In genomic region chr2:126151855-126152571, GRCm38 (mm10) we compare ENCODE assay signal across 7 mouse cellular contexts. TPM values are rescaled to one million over a fixed set of nuclear protein-coding genes. Genes with fewer than 3 reads are reported as not detected.
A peak's percentile ranks its signal among the peaks of the same experiment; 100 is the strongest.
DNase-seq lines count a peak whose midpoint lies in the region; ATAC-seq and TF ChIP-seq lines count a peak whose summit lies in the region.

Fam227b (minus strand) TSS chr2:126152004.
Dtwd1 (plus strand) TSS chr2:126152141.

- peak; percentile 79 for TF ChIP-seq POLR2A in small intestine, adult 2 months (IDR thresholded peaks at IDR 0.05; ENCODE audit: low read depth, low read length)

- H3K27me3 ChIP-seq in embryonic facial prominence, embryonic 10.5 days (replicated peaks; ENCODE audit: low read depth, poor library complexity, severe bottlenecking) = no peaks in the 10 kb centered on the region
- H3K27me3 ChIP-seq in intestine, postnatal 0 days (replicated peaks; ENCODE audit: control insufficient read depth, insufficient read depth, low read length) = no peaks in the 10 kb centered on the region
- H3K27me3 ChIP-seq in midbrain, embryonic 12.5 days = 0 out of 2 replicates have a peak, but pooled peaks cover 3% of the 10 kb centered on the region
- no peaks in the 10 kb centered on the region for H3K27me3 ChIP-seq in small intestine, adult 2 months (ENCODE audit: control insufficient read depth, insufficient read depth, low read length)

- H3K4me3 ChIP-seq in embryonic facial prominence, embryonic 10.5 days = peak within 1 kb of the TSS; percentile 84
- H3K4me3 ChIP-seq in intestine, postnatal 0 days (ENCODE audit: low read depth, low read length) = peak within 1 kb of the TSS; percentile 77
- peak within 1 kb of the TSS; percentile 73 for H3K4me3 ChIP-seq in midbrain, embryonic 12.5 days
- H3K4me3 ChIP-seq in small intestine, adult 2 months (ENCODE audit: low read depth, low read length) = peak within 1 kb of the TSS; percentile 95

- peak within 1 kb of the TSS; percentile 98 for H3K27ac ChIP-seq in embryonic facial prominence, embryonic 10.5 days (replicated peaks)
- peak within 1 kb of the TSS; percentile 82 for H3K27ac ChIP-seq in intestine, postnatal 0 days (ENCODE audit: low read depth, low read length)
- H3K27ac ChIP-seq in midbrain, embryonic 12.5 days (replicated peaks) = peak within 1 kb of the TSS; percentile 88
- H3K27ac ChIP-seq in small intestine, adult 2 months (ENCODE audit: insufficient read depth, low read depth, low read length) = peak within 1 kb of the TSS; percentile 53

- whole genome bisulfite sequencing in embryonic facial prominence, embryonic 10.5 days = under 1% methylated on average over 57 of the region's 57 CpGs
- under 1% methylated on average over 57 of the region's 57 CpGs for WGBS in intestine, postnatal 0 days
- under 1% methylated on average over 57 of the region's 57 CpGs for WGBS in midbrain, embryonic 12.5 days
- WGBS in small intestine, adult 2 months = under 1% methylated on average over 57 of the region's 57 CpGs

- peak; percentile 99 for DNase-seq in adrenal gland, postnatal 10 days
- DNase-seq in embryonic facial prominence, embryonic 10.5 days (ENCODE audit: low spot score) = peak; percentile 98
- peak; percentile 68 for DNase-seq in gonadal fat pad, adult 2 months (ENCODE audit: low read depth)
- peak; percentile 98 for DNase-seq in left cerebral cortex, postnatal 4 days

- peak within 1 kb of the TSS; percentile 71 for H3K4me2 ChIP-seq in intestine, postnatal 0 days (replicated peaks; ENCODE audit: low read depth)
- H3K4me2 ChIP-seq in midbrain, embryonic 12.5 days (replicated peaks) = peak within 1 kb of the TSS; percentile 64

- intact Hi-C loops in left cerebral cortex, postnatal 4 days (cut with DNase I) = no loop called here

- H3K9ac ChIP-seq in intestine, postnatal 0 days (ENCODE audit: low read depth, low read length) = peak within 1 kb of the TSS; percentile 73
- peak within 1 kb of the TSS; percentile 81 for H3K9ac ChIP-seq in midbrain, embryonic 12.5 days (replicated peaks)

- no peaks in the 10 kb centered on the region for H3K9me3 ChIP-seq in embryonic facial prominence, embryonic 10.5 days
- no peaks in the 10 kb centered on the region for H3K9me3 ChIP-seq in intestine, postnatal 0 days (ENCODE audit: control insufficient read depth)
- H3K9me3 ChIP-seq in midbrain, embryonic 12.5 days = no peaks in the 10 kb centered on the region

- peak; percentile 99 for ATAC-seq in intestine, postnatal 0 days
- ATAC-seq in midbrain, embryonic 12.5 days (ENCODE audit: low FRiP score, low read depth) = peak; percentile 99

- TF ChIP-seq CTCF in intestine, postnatal 0 days (IDR thresholded peaks at IDR 0.05; ENCODE audit: low read depth) = no peak
- TF ChIP-seq CTCF in small intestine, adult 2 months (IDR thresholded peaks at IDR 0.05; ENCODE audit: extremely low read depth, insufficient read length, insufficient replicate concordance, low read depth, low read length) = no peak

- H3K4me1 ChIP-seq in embryonic facial prominence, embryonic 10.5 days = 0 out of 2 replicates have a peak, but pooled peaks cover 3% of the 10 kb centered on the region
- no peaks in the 10 kb centered on the region for H3K4me1 ChIP-seq in intestine, postnatal 0 days (replicated peaks; ENCODE audit: control insufficient read depth, insufficient read depth, low read length)
- H3K4me1 ChIP-seq in midbrain, embryonic 12.5 days = 0 out of 2 replicates have a peak, but pooled peaks cover 6% of the 10 kb centered on the region
- H3K4me1 ChIP-seq in small intestine, adult 2 months (ENCODE audit: control insufficient read depth, insufficient read depth, insufficient read length, low read length) = no peaks in the 10 kb centered on the region

- H3K36me3 ChIP-seq in embryonic facial prominence, embryonic 10.5 days (replicated peaks) = peaks cover 19% of the 10 kb centered on the region
- H3K36me3 ChIP-seq in intestine, postnatal 0 days (ENCODE audit: control insufficient read depth, insufficient read depth) = no peaks in the 10 kb centered on the region
- no peaks in the 10 kb centered on the region for H3K36me3 ChIP-seq in midbrain, embryonic 12.5 days
- H3K36me3 ChIP-seq in small intestine, adult 2 months (ENCODE audit: control insufficient read depth, insufficient read depth, low read length) = 0 out of 2 replicates have a peak, but pooled peaks cover 2% of the 10 kb centered on the region

RNA-seq across cellular contexts. Expression of gene Fam227b, which starts in this region (rescaled TPM):
- total RNA-seq in adrenal gland, postnatal 10 days (2021) = not detected
- not detected in 2 replicates for polyA plus RNA-seq in embryonic facial prominence, embryonic 10.5 days (2016; fragmentation: Nextera tagmentation; extraction: Ambion mirVana)
- 0.07 and 0.08 TPM in 2 replicates for polyA plus RNA-seq in gonadal fat pad, adult 2 months (2012; rRNA removed)
- not detected in 2 replicates for polyA plus RNA-seq in intestine, postnatal 0 days (2015; fragmentation: Nextera tagmentation; extraction: Ambion mirVana)
- total RNA-seq in left cerebral cortex, postnatal 4 days (2021) = not detected
- polyA plus RNA-seq in midbrain, embryonic 12.5 days (2016; fragmentation: Nextera tagmentation; extraction: Ambion mirVana) = not detected in 2 replicates
- polyA plus RNA-seq in small intestine, adult 2 months (2012; rRNA removed) = not detected in 2 replicates

RNA-seq across cellular contexts. Expression of gene Dtwd1, which starts in this region (rescaled TPM):
- 10 to 100 TPM; 10.2 to 12.2 TPM for total RNA-seq in adrenal gland, postnatal 10 days (2021)
- 28.1 and 29.8 TPM in 2 replicates for polyA plus RNA-seq in embryonic facial prominence, embryonic 10.5 days (2016; fragmentation: Nextera tagmentation; extraction: Ambion mirVana)
- polyA plus RNA-seq in gonadal fat pad, adult 2 months (2012; rRNA removed) = 5.4 and 5.6 TPM in 2 replicates
- 11.0 and 12.5 TPM in 2 replicates for polyA plus RNA-seq in intestine, postnatal 0 days (2015; fragmentation: Nextera tagmentation; extraction: Ambion mirVana)
- total RNA-seq in left cerebral cortex, postnatal 4 days (2021) = 10 to 100 TPM; 11.8 to 12.5 TPM
- 17.2 and 20.4 TPM in 2 replicates for polyA plus RNA-seq in midbrain, embryonic 12.5 days (2016; fragmentation: Nextera tagmentation; extraction: Ambion mirVana)
- 0.50 and 0.66 TPM in 2 replicates for polyA plus RNA-seq in small intestine, adult 2 months (2012; rRNA removed)

Comparison
In these comparisons a context has a peak if more than half of its experiments do, and no peak if none do; other contexts are left out.
1. Peak in every context shown above with its lines: DNase-seq, ATAC-seq, H3K4me3 ChIP-seq and H3K27ac ChIP-seq.